Mouse (Mus musculus) midbrain, embryonic 11.5 days (tissue): Measurements from ENCODE around the gene Sec31b. TPM values are rescaled to one million over a fixed set of nuclear protein-coding genes. Genes with fewer than 3 reads are reported as not detected.

ENCODE experiments used
- ATAC-seq: fragments of 200-750 bp; cut with Nextera tagmentation; 2 replicates; pipeline ENCODE4 v1.8.0; 2017; ENCODE audit warnings: moderate TSS enrichment, moderate library complexity; ENCODE audit not compliant: low FRiP score
- DNase-seq: peaks from one replicate; pipeline ENCODE4 v3.0.0; 2015; ENCODE audit warnings: low spot score; ENCODE audit errors: missing footprints
- H3K27ac ChIP-seq: fragments of 300-500 bp; sonication (generic); 2 replicates; pipeline ENCODE4 v1.5.1; 2014; ENCODE audit warnings: low read depth, low read length
- H3K27me3 ChIP-seq: fragments of 300-500 bp; sonication (generic); 2 replicates; pipeline ENCODE4 v1.6.1; 2014; ENCODE audit warnings: mild to moderate bottlenecking, low read length, moderate library complexity, mixed read lengths; ENCODE audit not compliant: control insufficient read depth, insufficient read depth
- H3K36me3 ChIP-seq: fragments of 300-500 bp; sonication (generic); 2 replicates; pipeline ENCODE4 v1.6.1; 2014; ENCODE audit warnings: mild to moderate bottlenecking, low read length, moderate library complexity, mixed read lengths; ENCODE audit not compliant: control insufficient read depth, insufficient read depth
- H3K4me1 ChIP-seq: fragments of 300-500 bp; sonication (generic); 2 replicates; pipeline ENCODE4 v1.6.1; 2014; ENCODE audit warnings: low read length; ENCODE audit not compliant: control insufficient read depth, insufficient read depth
- H3K4me2 ChIP-seq: fragments of 300-500 bp; sonication (generic); 2 replicates; pipeline ENCODE4 v1.6.1; 2014; ENCODE audit warnings: mild to moderate bottlenecking, moderate library complexity
- H3K4me3 ChIP-seq: fragments of 300-500 bp; sonication (generic); 2 replicates; pipeline ENCODE4 v1.5.1; 2014; ENCODE audit warnings: low read depth, low read length
- H3K9ac ChIP-seq: fragments of 300-500 bp; sonication (generic); 2 replicates; pipeline ENCODE4 v1.6.1; 2014; ENCODE audit warnings: low read length
- H3K9me3 ChIP-seq: fragments of 300-500 bp; sonication (generic); 2 replicates; pipeline ENCODE4 v1.6.1; 2016; ENCODE audit warnings: low read length; ENCODE audit not compliant: control insufficient read depth
- WGBS: fragments of 180-500 bp; shearing (Covaris S2); extraction: QIAGEN DNeasy Blood & Tissue Kit; methylation state at CpG from one replicate; pipeline ENCODE4 v1.1.7; 2014; 5-methylcytosine and 5-hydroxymethylcytosine counted together
- polyA plus RNA-seq: library from polyadenylated mRNA; unstranded; fragments of >200 nt; fragmentation: Nextera tagmentation; extraction: Ambion mirVana; gene quantifications from 2 replicates; pipeline ENCODE4 v1.2.1, GENCODE M21; 2014

Sec31b gene
- polyA plus RNA-seq, 1 experiment from 2014 or later: 0.18 TPM

GRCm38 (mm10) chr19:44500240-44500639 lies 45.4 kb downstream of the Sec31b start:
- Histone ChIP-seq H3K4me2 (no peak overlapping the region), H3K36me3 (no peaks in the 10 kb centered on the region), H3K4me3 (no peak overlapping the region), H3K9ac (no peak overlapping the region), H3K27ac (no peak overlapping the region), H3K4me1 (no peaks in the 10 kb centered on the region; the same call in 1 of the 2 replicates), H3K27me3 (peaks cover 93% of the 10 kb centered on the region), H3K9me3 (no peaks in the 10 kb centered on the region)
- DNase-seq (no peak), ATAC-seq (no peak)
- WGBS: 46% methylated on average over 5 of the region's 5 CpGs

- DNase-seq (peak; percentile 85), ATAC-seq (no peak)
- Histone ChIP-seq H3K4me2 (no peak overlapping the region), H3K4me3 (no peak overlapping the region), H3K4me1 (no peaks in the 10 kb centered on the region; the same call in 1 of the 2 replicates), H3K36me3 (no peaks in the 10 kb centered on the region), H3K9ac (no peak overlapping the region), H3K27me3 (peaks cover 93% of the 10 kb centered on the region), H3K27ac (no peak overlapping the region), H3K9me3 (no peaks in the 10 kb centered on the region)
- WGBS: 60% methylated on average over 6 of the region's 6 CpGs
These were observed 46.7 kb downstream of the Sec31b start for GRCm38 (mm10) chr19:44498936-44499335.

GRCm38 (mm10) chr19:44496941-44497340 lies 48.7 kb downstream of the Sec31b start:
- Histone ChIP-seq H3K27ac (no peak overlapping the region), H3K27me3 (peaks cover 94% of the 10 kb centered on the region), H3K4me3 (no peak overlapping the region), H3K9me3 (no peaks in the 10 kb centered on the region), H3K4me1 (peaks cover 3% of the 10 kb centered on the region; the same call in 1 of the 2 replicates), H3K9ac (no peak overlapping the region), H3K36me3 (no peaks in the 10 kb centered on the region), H3K4me2 (0 out of 2 replicates have a peak overlapping the region, but pooled peaks have one; percentile 2)
- 46% methylated on average over 10 of the region's 10 CpGs for WGBS
- ATAC-seq: no peak
- peak; percentile 90 for DNase-seq

- no peak overlapping the region for H3K27ac ChIP-seq
- H3K9me3 ChIP-seq: no peaks in the 10 kb centered on the region
- no peak for ATAC-seq
- WGBS: 35% methylated on average over 8 of the region's 8 CpGs
- H3K4me2 ChIP-seq: no peak overlapping the region
- DNase-seq: peak; percentile 88
- H3K9ac ChIP-seq: no peak overlapping the region
- peaks cover 3% of the 10 kb centered on the region; the same call in 1 of the 2 replicates for H3K4me1 ChIP-seq
- H3K36me3 ChIP-seq: no peaks in the 10 kb centered on the region
- H3K27me3 ChIP-seq: peaks cover 94% of the 10 kb centered on the region
- no peak overlapping the region for H3K4me3 ChIP-seq
These were observed 49.2 kb downstream of the Sec31b start for GRCm38 (mm10) chr19:44496511-44496910.

GRCm38 (mm10) chr19:44493128-44493527 lies 52.5 kb downstream of the Sec31b start, which contains the start of gene Wnt8b:
TSS of gene Wnt8b (plus strand) at chr19:44493472.
- no peak for ATAC-seq
- Histone ChIP-seq H3K9me3 (no peaks in the 10 kb centered on the region), H3K4me3 (peak within 1 kb of the TSS; percentile 16), H3K27me3 (peaks cover 74% of the 10 kb centered on the region), H3K36me3 (no peaks in the 10 kb centered on the region), H3K4me1 (peaks cover 3% of the 10 kb centered on the region; the same call in 1 of the 2 replicates), H3K9ac (peak within 1 kb of the TSS; percentile 27), H3K27ac (no peak within 1 kb of the TSS), H3K4me2 (no peak within 1 kb of the TSS)
- 10% methylated on average over 8 of the region's 8 CpGs for WGBS
- DNase-seq: peak; percentile 85

GRCm38 (mm10) chr19:44487266-44487665 lies 58.4 kb downstream of the Sec31b start:
- 13% methylated on average over 8 of the region's 8 CpGs for WGBS
- Histone ChIP-seq H3K36me3 (no peaks in the 10 kb centered on the region), H3K9me3 (no peaks in the 10 kb centered on the region), H3K4me3 (no peak overlapping the region), H3K4me1 (no peaks in the 10 kb centered on the region), H3K27me3 (peaks cover 20% of the 10 kb centered on the region), H3K9ac (no peak overlapping the region), H3K27ac (no peak overlapping the region), H3K4me2 (no peak overlapping the region)
- peak; percentile 89 for DNase-seq
- ATAC-seq: no peak

GRCm38 (mm10) chr19:44476541-44476940 lies 69.1 kb downstream of the Sec31b start:
- Histone ChIP-seq H3K9ac (no peak overlapping the region), H3K4me2 (no peak overlapping the region), H3K27me3 (peaks cover 5% of the 10 kb centered on the region), H3K4me1 (no peaks in the 10 kb centered on the region), H3K4me3 (no peak overlapping the region), H3K9me3 (no peaks in the 10 kb centered on the region), H3K27ac (no peak overlapping the region), H3K36me3 (no peaks in the 10 kb centered on the region)
- ATAC-seq (no peak), DNase-seq (no peak)
- WGBS: 54% methylated on average over 3 of the region's 3 CpGs

GRCm38 (mm10) chr19:44475268-44475667 lies 70.4 kb downstream of the Sec31b start:
- Histone ChIP-seq H3K9me3 (no peaks in the 10 kb centered on the region), H3K27me3 (peaks cover 5% of the 10 kb centered on the region), H3K9ac (no peak overlapping the region), H3K36me3 (no peaks in the 10 kb centered on the region), H3K4me3 (no peak overlapping the region), H3K4me2 (no peak overlapping the region), H3K27ac (no peak overlapping the region), H3K4me1 (no peaks in the 10 kb centered on the region)
- no peak for ATAC-seq
- DNase-seq: no peak
- WGBS: 85% methylated on average over 6 of the region's 6 CpGs

GRCm38 (mm10) chr19:44474158-44474557 lies 71.5 kb downstream of the Sec31b start:
- Histone ChIP-seq H3K36me3 (no peaks in the 10 kb centered on the region), H3K4me1 (no peaks in the 10 kb centered on the region), H3K27me3 (peaks cover 5% of the 10 kb centered on the region), H3K4me2 (no peak overlapping the region), H3K9me3 (no peaks in the 10 kb centered on the region), H3K9ac (no peak overlapping the region), H3K27ac (no peak overlapping the region), H3K4me3 (no peak overlapping the region)
- DNase-seq: peak; percentile 96
- WGBS: 3% methylated on average over 10 of the region's 10 CpGs
- no peak for ATAC-seq
